Mouse (Mus musculus) C2C12 (cell line): ENCODE measurements at regions not wholly inside any gene's neighbourhood (a gene's known extent, or its start where the extent isn't known, plus 50 kb on each side); places are given as distances from the start of the nearest gene placed in this dataset.
A peak's percentile ranks its signal among the peaks of the same experiment; 100 is the strongest.

ENCODE experiments used
- H3K27me3 ChIP-seq: one replicate; pipeline ENCODE4 v1.6.1; 2011; ENCODE audit not compliant: control insufficient read depth, insufficient read depth, insufficient read length
- H3K36me3 ChIP-seq: one replicate; pipeline ENCODE4 v1.6.1; 2011; ENCODE audit not compliant: control insufficient read depth, insufficient read depth
- H3K4me3 ChIP-seq: one replicate; pipeline ENCODE4 v1.5.1; 2011; ENCODE audit warnings: mild to moderate bottlenecking, control low read depth; ENCODE audit not compliant: poor library complexity, insufficient read depth, severe bottlenecking
- H3K79me2 ChIP-seq: one replicate; pipeline ENCODE4 v1.6.1; 2011; ENCODE audit not compliant: control insufficient read depth, insufficient read depth
- H3K79me3 ChIP-seq: one replicate; pipeline ENCODE4 v1.6.1; 2011; ENCODE audit warnings: low read depth, control low read depth
- H3ac ChIP-seq: one replicate; pipeline ENCODE3; 2011; ENCODE audit warnings: low read depth; ENCODE audit not compliant: control insufficient read depth, insufficient read length
- CEBPB ChIP-seq: IDR thresholded peaks from one replicate; pipeline ENCODE4 v1.6.1; 2011; ENCODE audit warnings: low read depth, mild to moderate bottlenecking, control low read depth, moderate library complexity
- CTCF ChIP-seq: IDR thresholded peaks from one replicate; pipeline ENCODE4 v1.5.1; 2011; ENCODE audit not compliant: control insufficient read depth, insufficient read depth, insufficient read length
- FOSL1 ChIP-seq: IDR thresholded peaks from one replicate; pipeline ENCODE4 v1.8.0; 2011; ENCODE audit warnings: mild to moderate bottlenecking, low read length; ENCODE audit not compliant: poor library complexity, insufficient read depth, severe bottlenecking
- MAX ChIP-seq: IDR thresholded peaks from one replicate; pipeline ENCODE4 v1.6.1; 2011; ENCODE audit warnings: mild to moderate bottlenecking, control low read depth
- MYOD1 ChIP-seq: IDR thresholded peaks from one replicate; pipeline ENCODE4 v1.6.1; 2011; ENCODE audit warnings: low read depth; ENCODE audit not compliant: control insufficient read depth, insufficient read length
- MYOG ChIP-seq: IDR thresholded peaks from one replicate; pipeline ENCODE4 v1.6.1; 2011; ENCODE audit not compliant: control insufficient read depth, insufficient read length; ENCODE audit errors: extremely low read depth
- USF1 ChIP-seq: IDR thresholded peaks from one replicate; pipeline ENCODE4 v1.6.1; 2011; ENCODE audit warnings: low read depth, mild to moderate bottlenecking, control low read depth, moderate library complexity

GRCm38 (mm10) chr14:71174175-71174574 lies 574.5 kb upstream of the Fam160b2 start:
- Histone ChIP-seq H3K79me3 (no peaks in the 10 kb centered on the region), H3K4me3 (no peak overlapping the region), H3K27me3 (no peaks in the 10 kb centered on the region), H3K79me2 (no peaks in the 10 kb centered on the region), H3K36me3 (no peaks in the 10 kb centered on the region), H3ac (no peak overlapping the region)
- no peak for TF ChIP-seq CTCF
- TF ChIP-seq USF1: no peak
- no peak for TF ChIP-seq MAX
- TF ChIP-seq CEBPB: no peak
- no peak for TF ChIP-seq MYOG
- TF ChIP-seq MYOD1: no peak
- no peak for TF ChIP-seq FOSL1

DNA sequence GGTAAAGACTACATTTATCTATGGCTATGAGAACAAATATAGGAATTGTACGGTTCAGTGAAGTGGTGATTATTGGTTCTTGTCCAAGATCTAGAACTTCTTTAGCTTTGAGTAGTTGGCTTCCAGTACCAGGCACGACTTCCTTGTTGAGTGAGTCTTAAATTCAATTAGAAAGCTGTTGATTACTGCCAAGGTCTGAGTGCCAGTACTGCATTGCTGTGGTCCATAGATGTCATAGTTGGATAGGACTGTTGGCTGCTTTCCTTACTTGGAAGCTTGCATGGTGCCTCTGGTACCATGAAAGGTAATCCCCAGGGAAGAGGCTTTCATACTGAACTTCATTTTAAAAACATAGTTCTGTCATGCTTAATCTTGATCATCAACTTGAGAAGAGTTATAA lies 559.9 kb upstream of the Fam160b2 start:
- no peaks in the 10 kb centered on the region for H3K79me2 ChIP-seq
- no peak overlapping the region for H3K4me3 ChIP-seq
- no peaks in the 10 kb centered on the region for H3K36me3 ChIP-seq
- H3K27me3 ChIP-seq: no peaks in the 10 kb centered on the region
- no peaks in the 10 kb centered on the region for H3K79me3 ChIP-seq
- no peak overlapping the region for H3ac ChIP-seq
- TF ChIP-seq USF1: no peak
- no peak for TF ChIP-seq FOSL1
- TF ChIP-seq CTCF: no peak
- TF ChIP-seq MYOD1: no peak
- TF ChIP-seq CEBPB: no peak

DNA sequence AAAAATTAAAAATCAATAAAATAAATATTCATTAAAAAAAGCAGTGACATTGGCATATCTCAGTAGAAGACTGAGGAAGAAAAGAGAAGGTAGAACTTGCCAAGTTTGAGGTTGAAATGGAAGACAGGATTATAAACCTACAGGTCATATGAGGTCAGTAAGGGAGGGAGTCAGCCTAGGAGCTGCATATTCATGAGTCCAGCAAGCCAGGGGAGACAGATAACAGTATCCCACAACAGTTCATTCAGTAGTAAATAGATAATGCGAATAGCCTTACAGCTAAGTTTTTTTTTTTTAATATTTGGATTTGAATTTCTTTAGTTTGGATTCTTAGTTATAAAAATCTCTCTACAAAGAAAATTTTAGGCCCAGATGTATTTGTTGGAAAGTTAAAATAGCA lies 542.8 kb upstream of the Fam160b2 start:
- H3ac ChIP-seq: no peak overlapping the region
- no peaks in the 10 kb centered on the region for H3K36me3 ChIP-seq
- no peak overlapping the region for H3K4me3 ChIP-seq
- H3K79me2 ChIP-seq: no peaks in the 10 kb centered on the region
- TF ChIP-seq MYOG (no peak), MYOD1 (no peak), FOSL1 (no peak), USF1 (no peak)
- no peaks in the 10 kb centered on the region for H3K79me3 ChIP-seq
- H3K27me3 ChIP-seq: no peaks in the 10 kb centered on the region

DNA sequence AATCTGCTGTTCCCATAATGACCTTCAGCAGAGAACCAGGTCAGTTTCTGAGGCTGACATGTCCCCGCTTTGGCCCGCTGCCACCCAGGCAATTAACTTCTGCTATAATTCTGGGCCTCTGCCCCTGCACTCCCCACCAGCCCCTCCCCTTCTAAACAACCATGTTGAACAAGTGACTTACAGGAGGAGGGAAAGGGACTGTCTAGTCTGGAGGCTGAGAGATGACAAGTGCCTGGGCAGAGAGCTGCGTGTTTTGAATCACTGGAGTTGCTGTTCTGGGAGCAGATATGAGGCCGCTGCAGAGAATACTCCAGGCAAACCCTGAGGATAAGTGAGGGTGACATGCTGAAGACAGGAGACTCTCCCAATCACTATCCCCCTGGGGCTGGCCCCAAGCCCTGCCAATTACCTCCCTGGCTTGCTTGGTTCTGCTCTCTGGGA lies 530.2 kb upstream of the Fam160b2 start:
- H3K79me2 ChIP-seq: no peaks in the 10 kb centered on the region
- TF ChIP-seq CTCF (no peak), FOSL1 (no peak), CEBPB (no peak), MYOG (no peak), USF1 (no peak), MAX (no peak), MYOD1 (no peak)
- H3K79me3 ChIP-seq: no peaks in the 10 kb centered on the region

DNA sequence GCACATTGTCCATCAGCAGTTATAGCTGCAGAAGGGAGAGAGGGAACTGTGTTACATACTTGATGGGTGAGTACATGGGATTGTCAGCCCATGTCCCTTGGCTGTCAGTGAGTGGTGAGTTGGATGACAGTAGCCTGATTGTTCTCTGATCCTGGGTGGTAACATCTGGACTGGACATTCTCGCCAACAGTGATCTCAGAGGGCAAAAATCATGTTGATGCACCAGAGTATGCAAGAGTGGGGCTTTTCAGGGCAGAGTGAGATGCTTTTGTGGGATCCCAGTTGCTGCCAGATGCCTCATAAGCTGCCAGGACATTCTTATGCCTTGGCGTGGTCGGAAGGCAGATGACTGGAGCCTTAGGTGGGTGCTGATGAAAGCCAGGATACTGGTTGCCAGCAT lies 528.9 kb upstream of the Fam160b2 start:
- H3K27me3 ChIP-seq: no peaks in the 10 kb centered on the region
- TF ChIP-seq CEBPB (no peak), MYOD1 (peak; percentile 41)
- H3K79me3 ChIP-seq: no peaks in the 10 kb centered on the region
- no peaks in the 10 kb centered on the region for H3K36me3 ChIP-seq
- H3ac ChIP-seq: no peak overlapping the region
- H3K79me2 ChIP-seq: no peaks in the 10 kb centered on the region
- no peak overlapping the region for H3K4me3 ChIP-seq

More for the DNA sequence above, 530.2 kb upstream of the Fam160b2 start:
- Histone ChIP-seq H3ac (no peak overlapping the region), H3K4me3 (no peak overlapping the region), H3K27me3 (no peaks in the 10 kb centered on the region), H3K36me3 (no peaks in the 10 kb centered on the region)

DNA sequence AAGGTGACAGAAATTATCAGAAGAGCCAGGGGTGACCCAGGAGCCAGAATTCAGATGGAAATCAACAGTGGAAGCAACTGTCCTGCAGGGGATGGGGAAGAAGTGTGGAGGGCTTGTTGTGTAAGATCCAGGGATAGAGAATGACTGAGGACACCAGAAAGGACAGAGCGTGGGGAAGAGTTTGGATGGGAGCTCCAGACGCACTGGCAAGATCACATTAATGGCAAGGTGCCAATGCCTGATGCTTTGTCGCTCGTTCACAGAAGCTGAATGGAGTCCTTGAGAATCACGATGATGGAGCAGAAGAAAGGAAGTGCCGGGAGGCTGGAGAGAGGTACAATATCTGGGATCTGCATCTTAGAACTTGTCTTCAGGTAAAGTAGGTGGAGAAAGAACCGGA lies 519.0 kb upstream of the Fam160b2 start:
- no peaks in the 10 kb centered on the region for H3K79me2 ChIP-seq
- no peak overlapping the region for H3ac ChIP-seq
- H3K79me3 ChIP-seq: no peaks in the 10 kb centered on the region
- TF ChIP-seq FOSL1 (no peak), MAX (no peak), MYOG (no peak), CEBPB (no peak), USF1 (no peak), MYOD1 (no peak), CTCF (no peak)
- no peaks in the 10 kb centered on the region for H3K27me3 ChIP-seq
- H3K36me3 ChIP-seq: no peaks in the 10 kb centered on the region
- H3K4me3 ChIP-seq: no peak overlapping the region
